Mouse (Mus musculus) heart, postnatal 14 days (tissue): Measurements from ENCODE around the gene Tmem263. TPM values are rescaled to one million over a fixed set of nuclear protein-coding genes. Genes with fewer than 3 reads are reported as not detected.

Source experiments
- DNase-seq, 2 experiments: peaks; one replicate each; pipeline ENCODE4 v3.0.0; 2021 to 2022
- intact Hi-C: fragments of 180-260 bp; cut with DNase I; formaldehyde crosslinking; loops from one replicate; pipeline ENCODE4 v1.15.1; 2025
- total RNA-seq, 2 experiments: library from RNA; stranded (reverse); gene quantifications; 2 replicates each; pipeline ENCODE4 v1.2.3; 2021

The Tmem263 gene
- total RNA-seq, 2 experiments from 2014 or later: 17.5 to 19.5 TPM

DNA sequence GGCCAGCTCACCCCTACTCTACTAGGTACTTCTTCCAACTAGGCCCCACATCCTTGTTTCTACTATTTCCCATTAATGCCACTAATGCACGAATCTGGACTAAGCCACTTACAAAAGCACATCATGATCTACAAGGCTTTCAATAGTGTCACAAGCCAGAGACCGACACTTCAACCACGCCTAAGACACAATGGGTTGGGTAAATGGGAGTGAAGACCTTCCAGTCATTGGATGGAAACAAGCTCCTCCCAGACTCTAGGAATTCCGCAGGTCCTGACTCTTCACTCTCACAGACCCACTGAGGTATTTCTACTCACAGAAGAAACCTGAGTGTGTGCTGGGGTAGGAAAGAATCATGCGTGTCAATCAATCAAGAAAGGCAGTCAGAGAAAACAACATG, 62.9 kb downstream of the Tmem263 start:
- no peak for DNase-seq
- intact Hi-C loops: no loop called here

Other genes starting within 250 kb of the Tmem263 start
- 10 to 100 TPM; 25.4 to 26.4 TPM for gene Ric8b, start 185.0 kb upstream of the Tmem263 start, total RNA-seq
- under 1 TPM; 0.41 to 0.50 TPM for gene Fhl4, start 132 bp upstream of the Tmem263 start, total RNA-seq
- gene Mterf2, start 25.4 kb downstream of the Tmem263 start, total RNA-seq: 10 to 100 TPM; 14.2 to 16.1 TPM
- 10 to 100 TPM; 13.4 to 15.3 TPM for gene Cry1, start 82.4 kb downstream of the Tmem263 start, total RNA-seq